Mouse (Mus musculus): ENCODE measurements at regions not wholly inside any gene's neighbourhood (a gene's known extent, or its start where the extent isn't known, plus 50 kb on each side); places are given as distances from the start of the nearest gene placed in this dataset.

DNA sequence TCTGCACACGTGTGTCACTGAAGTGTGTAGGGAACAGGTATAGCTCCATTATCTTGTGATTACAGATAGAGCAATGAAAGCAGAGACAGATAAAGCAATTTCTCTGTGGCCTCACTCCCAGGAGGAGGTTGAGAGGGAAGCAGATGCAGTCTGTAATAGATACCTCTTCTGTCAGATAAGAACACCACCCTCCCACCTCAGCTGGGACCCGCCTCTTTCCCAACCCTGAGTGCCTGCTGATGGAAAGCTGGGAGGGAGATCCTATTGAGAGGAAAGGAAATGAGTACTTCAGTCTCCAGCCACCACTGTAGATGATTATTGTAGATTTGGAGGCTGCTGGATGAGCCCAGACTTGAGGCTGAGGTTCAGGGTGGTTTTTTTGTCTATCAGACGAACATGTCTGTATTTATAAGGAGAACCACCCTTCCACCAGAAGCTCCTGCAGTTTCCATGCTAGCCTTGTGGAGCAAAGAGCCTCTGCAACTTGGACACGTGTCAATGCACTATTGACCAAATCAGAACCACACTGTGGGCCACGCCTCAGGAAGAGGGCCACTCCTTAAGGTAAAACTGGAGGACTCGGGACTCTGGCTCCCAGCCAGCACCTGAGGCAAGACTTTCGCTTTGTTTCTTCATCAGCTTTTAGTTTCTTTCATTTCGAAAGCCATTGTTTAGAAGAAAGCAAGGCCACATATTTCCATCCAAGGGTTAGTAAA is 55.3 kb upstream of the Plekha5 start:
- DNase-seq (ENCODE audit: low spot score): peak; percentile 24

DNA sequence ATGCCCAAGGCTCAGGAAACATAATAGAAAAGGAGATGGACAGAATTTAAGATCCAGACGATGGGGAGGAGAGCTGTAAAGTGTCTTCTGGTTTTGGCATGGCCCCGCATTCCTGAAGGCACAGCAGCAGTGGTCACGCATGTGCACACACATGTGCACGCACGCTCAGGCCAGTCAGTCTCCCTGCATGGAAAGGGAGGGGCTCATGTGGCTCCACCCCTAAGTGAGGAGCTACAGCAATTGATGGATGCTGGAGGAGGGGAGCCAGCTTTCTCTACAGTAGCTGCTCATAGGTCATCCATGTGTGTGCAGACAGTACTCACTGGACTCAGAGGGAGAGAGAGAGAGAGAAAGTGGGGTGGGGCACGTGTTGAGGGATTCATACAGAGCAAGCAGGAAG is 56.6 kb upstream of the Plekha5 start:
- DNase-seq (ENCODE audit: low spot score): no peak

DNA sequence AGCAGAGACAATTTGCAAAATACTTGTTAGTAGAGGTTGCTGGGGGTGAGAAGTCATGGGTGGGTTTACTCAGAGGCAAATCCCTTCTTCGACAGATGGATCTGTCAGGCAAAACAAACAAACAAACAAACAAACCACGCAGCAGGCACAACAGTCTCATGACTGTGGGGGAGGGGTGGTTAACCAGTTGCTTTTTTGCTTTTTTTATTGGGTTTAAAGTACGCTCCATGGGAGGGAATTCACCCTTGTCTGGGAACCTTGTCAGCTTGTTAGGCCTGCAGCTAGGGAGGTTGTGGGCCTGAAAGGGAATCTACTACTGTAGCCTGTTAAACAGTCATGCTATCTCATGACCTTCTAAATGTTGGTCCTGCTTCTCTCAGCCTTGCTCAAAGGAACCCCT is 57.1 kb upstream of the Plekha5 start:
- DNase-seq (ENCODE audit: low spot score): no peak

DNA sequence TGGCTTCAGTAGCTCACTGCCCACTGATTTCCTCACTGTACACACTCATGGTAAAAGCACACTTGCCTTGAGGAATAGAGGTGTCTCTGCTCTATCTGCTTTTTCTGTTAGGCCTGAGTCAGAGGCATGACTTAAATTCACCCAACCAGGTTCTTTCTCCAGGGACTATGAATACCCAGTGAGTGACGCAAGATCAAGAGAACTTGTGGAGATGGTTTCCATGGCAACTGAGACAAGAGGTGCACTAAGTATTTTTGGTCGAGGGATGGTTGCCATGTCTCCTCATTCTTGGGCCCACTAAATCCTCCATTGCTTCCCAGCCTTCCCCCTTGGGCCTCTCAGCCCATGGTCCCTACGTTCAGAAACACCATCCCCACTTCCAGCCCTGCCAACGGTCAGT is 62.9 kb upstream of the Plekha5 start:
- no peak for DNase-seq (ENCODE audit: low spot score)

DNA sequence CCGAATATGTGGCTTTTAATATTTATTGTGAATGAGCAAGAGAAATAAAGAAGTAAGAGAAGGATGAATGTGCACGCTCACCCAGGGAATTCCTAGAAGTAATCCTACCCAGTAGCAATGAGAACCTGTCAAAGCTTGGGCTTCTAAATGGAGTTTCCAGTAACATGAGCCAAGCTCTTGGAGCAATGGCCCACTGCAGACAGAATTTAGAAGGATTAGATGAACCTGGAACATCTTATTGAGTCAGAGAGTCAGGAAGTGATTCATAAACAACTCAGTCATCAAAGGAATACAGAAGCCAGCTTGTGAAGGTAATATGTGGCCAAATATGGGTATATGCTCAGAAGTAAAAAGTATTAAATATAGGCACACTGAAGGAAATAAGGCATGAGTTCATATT is 66.0 kb upstream of the Plekha5 start:
- DNase-seq (ENCODE audit: low spot score): no peak

DNA sequence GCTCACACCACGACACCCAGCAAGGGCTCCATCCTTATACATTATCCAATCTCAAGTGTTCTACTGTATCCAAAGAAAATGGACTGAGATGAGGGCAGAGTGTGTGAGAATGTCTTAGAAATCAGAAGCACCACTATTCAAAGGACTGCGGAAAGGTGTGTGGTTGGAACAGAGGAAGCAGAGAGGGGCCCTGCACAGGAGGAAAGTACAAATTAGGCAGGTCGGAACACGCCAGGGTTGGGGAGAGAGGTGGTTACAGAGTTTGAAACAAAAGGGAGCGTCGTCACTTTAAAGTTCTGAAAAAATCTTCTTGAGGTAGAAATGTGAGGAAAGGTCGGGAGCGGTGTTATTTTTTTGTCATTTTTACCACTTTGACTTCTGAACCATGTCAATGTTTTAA is 66.6 kb upstream of the Plekha5 start:
- DNase-seq (ENCODE audit: low spot score): no peak

DNA sequence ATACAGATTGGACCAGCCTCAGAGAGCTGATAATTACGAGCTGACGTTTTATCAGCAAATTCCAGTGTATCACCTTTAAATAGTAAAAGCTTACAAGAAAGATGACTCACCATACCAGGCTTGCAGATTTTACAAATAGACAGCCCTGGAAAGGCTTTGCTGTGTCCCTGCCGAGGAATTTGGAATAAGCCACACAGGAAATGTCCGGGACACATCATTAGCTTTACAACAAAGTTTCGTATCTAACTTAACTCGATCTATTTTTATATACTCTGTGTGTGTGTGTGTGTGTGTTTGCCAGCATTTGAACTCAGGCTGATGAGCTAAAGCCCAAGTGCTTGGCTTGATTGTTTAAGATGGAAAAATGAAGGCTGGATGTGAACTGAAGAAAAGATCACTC is 69.8 kb upstream of the Plekha5 start:
- no peak for DNase-seq (ENCODE audit: low spot score)

DNA sequence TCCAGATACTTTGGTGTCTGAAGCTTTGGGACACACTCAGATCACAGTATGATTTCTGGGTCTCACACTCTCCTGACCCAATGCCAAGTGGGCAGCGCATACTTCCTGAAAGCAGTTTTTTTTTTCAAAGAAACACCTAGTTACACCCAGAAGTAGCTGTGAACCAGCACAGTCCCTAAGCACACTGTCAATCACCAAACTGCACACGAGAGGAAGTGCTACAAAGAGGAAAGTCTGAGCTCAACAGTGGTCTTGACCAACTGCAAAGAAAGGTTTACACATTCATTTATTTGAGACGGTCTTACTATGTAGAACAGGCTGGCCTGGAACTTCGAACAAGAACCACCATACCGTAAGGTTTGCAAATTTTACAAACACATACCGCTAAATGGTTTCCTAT is 70.2 kb upstream of the Plekha5 start:
- no peak for DNase-seq (ENCODE audit: low spot score)

DNA sequence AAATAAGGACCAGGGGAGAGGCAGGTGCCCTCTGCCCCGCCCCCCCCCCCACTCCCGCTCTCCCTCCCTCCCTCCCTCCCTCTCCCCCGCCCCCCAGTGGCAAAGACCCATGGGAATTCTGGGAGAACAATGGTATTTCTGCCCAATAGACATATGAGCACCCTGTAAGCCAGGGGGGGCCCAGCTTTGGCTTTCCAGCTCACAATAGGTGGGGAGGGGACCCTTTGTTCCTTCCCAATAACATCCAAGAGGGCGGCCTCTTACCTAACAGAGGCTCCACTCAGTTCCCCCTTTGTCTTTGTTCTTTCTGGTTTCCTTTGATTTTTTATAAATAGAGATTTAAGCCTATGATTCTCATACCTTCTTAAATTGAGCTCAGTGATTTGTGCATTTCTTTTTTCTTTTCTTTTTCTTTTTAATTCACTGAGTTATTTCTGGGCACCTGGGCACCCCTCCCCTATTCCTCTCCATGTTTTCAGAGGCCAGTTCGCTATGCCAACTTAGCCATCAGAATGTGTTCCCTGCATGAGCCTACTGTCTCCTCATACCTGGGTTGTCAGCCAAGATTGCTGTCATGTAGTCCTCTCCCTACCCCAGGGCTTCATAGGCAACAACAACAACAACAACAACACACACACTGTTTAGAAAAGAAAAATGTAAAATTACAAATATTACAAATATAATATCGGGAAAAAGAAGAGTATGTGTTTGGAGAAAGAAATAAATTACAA is 72.3 kb upstream of the Plekha5 start:
- no peak for DNase-seq (ENCODE audit: low spot score)

DNA sequence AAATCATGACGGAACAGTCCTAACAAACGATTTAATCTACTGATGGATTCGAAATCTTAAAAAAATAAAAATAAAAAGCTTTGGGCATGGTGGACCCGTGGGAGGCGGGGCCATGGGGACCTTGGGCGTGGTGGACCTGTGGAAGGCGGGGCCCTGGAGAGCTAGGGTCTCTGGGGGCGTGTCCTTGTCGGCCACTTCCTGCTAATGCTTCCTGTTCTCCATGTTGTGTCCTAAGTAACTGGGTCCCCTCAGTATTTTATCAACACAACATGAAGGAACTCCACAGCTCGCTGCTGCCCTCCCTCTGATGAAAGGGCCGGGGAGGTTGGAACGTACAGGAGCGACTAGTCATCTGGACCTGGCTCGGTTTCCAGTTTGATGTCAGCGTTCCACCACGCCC is 75.3 kb upstream of the Plekha5 start:
- no peak for DNase-seq (ENCODE audit: low spot score)

DNA sequence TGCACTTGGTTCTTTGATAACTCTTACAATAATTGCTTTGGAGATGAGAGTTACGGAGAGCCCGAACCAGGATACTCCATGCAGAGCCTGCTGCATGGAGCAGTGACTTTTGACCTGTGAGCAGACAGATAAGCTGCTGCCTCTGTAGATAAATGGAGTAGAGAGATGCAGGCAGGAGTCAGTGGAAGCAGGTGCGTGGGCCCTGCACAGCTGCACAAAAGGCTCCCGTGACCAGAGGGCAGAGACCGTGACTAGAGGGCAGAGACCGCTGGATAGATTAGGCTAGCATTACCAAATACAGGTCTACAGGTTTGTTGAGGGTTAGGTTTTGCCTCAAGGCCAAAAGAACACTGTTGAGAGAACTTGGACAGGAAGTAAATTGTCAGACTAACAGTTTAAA is 76.9 kb upstream of the Plekha5 start:
- DNase-seq (ENCODE audit: low spot score): no peak

DNA sequence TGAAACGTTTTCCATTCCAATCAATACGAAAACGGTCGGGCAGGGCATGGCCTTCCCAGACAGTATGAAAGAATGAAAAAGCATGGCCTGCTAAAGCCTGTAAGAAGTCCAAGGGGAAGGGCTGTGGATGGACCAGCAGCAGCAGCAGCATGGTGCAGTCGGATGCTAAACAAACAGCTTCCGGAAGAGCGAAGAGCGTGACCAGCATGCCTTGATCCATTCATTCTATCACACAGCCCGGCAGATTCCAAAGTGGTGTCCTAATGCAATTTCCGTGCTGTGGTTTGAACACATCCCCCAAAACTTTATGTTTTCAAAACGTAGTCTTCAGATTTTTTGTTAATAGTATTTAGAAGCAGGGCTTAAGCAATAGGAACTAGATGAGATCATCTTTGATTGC is 80.2 kb upstream of the Plekha5 start:
- DNase-seq (ENCODE audit: low spot score): no peak

DNA sequence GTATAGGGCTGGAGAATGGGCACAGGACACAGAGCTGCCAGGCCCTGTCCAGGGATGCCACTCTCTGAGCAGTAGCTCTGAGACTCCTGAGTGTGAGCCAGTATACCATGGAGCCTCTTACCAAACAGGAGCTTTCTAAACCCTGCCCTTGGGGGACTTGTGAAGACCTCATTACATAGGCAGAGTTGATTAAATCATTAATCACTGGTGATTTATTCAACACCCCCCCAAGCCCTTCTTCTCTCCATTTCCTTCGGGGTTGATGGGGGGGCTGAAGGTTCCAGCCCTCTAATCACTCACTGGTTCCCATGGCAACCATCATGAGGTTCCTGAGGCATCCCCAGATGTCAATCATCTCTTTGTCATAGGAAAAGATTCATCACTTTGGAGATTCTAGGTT is 81.0 kb upstream of the Plekha5 start:
- no peak for DNase-seq (ENCODE audit: low spot score)

DNA sequence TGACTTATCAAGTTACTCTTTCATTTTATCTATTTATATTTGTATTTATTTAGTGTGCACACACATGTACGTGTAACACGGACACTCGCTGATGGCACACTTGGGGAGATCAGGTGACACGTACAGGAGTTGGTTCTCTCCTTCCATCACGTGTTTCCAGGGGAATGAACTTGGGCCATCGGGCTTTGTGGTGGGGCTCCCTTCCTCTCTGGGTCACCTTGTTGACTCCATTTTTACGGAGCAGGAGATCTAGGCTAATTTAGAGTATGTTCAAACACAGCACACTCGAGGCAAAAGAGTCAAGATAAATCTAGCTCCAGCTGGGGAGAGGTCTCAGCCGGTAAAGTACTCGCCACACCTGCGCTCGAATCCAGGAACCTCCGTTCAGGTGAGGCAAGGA is 84.1 kb upstream of the Plekha5 start:
- no peak for DNase-seq (ENCODE audit: low spot score)

DNA sequence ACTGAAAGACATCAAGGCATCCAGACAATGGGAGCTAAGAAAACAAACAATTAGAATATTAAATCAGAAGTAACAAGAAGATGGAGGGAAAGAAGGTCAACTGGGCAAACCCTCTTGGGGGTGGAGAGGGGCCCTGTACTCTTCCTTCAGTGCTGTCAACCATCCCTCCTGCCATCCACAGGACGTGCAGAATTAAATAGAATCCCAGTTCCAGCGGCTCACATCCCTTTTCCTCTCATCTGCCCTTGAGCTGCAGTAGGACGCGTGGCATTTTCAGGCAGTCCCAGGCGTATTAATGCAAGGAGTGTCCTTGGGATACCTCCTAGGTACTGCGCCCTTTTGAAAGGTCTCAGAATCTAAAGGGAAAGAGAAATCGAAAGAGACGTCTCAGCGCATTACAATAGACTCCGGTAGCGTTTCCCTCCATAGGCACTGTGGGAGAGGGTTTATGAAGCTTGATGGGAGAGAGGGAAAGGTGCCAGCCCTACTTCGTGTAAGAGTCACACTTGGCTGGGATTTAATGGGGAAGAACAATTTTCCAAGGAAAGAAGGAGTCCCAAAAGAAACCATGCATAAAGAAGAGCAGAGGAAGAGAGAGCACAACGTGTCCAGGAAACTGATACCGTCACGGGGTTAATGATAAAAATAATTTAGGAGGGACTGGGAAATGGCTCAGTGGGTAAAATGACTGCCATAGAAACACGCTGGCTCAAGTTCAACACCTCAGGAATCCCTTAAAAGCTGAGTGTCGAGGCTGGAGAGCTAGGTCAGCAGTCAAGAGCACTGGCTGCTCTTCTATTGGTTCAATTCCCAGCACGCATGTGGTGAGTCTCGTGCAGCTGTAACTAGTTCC is 85.7 kb upstream of the Plekha5 start:
- DNase-seq (ENCODE audit: low spot score): no peak

DNA sequence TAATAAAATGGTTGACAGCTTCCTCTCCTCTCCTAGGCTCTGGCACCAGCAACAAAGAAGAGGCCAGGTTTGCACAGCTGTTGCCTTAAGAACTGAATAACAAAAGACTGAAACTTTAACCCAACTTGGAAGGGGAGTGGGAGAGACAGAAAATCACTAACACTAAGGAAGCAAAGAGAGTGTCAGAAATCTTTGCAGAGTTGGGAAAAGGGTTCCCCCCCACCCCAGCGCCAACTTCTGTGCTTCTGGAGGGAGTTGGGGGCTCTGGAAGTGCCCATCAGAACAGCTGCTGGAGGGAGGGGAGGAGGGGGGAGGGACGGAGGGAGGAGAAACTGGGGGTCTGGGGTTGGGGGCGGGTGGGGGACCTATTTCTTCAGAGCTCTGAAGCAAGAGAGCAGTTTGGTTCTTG is 86.8 kb upstream of the Plekha5 start:
- DNase-seq (ENCODE audit: low spot score): no peak

DNA sequence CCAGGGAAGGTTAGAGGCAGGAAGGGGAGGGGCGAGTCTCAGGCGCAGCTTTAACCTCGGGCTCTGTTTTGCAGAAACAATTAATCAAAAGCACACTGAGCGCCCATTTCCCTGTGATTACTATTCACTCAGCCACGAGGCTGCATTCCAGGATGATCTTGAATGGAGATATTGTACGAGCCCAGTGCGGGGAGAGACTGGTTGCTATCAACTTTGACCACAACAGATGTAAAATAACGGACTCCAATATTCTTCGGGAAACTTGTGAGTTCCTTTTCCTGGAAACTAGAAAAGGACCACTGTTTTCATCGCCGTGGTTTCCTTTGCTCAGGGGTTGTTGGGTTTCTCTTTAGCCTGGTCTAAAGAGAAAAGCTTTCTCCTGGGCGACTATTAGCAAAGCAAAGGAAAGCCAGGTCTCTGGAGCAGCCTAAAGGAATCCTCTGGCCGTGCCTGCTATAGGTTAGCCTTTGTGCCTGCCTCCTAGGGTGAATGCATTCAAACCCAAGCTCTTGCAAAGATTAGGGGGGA is 87.4 kb upstream of the Plekha5 start:
- DNase-seq (ENCODE audit: low spot score): no peak

DNA sequence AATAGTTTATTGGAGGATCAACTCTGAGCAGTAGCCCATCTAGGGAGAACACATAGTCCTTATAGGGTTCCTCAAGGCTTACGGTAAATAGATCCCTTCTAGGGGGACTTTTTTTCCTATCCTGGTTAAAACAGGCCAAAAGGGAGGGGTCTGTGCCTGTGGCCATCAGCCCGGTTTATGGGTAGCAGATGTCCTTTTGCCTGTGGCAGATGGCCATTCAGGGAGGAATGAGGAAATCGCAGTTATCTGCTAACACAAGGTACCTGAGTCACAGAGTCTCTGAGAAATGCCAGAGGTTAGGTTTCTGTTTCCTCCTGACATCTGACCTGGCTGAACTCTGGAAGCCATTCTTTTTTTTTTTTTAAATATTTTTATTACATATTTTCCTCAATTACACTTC is 90.5 kb upstream of the Plekha5 start:
- no peak for DNase-seq (ENCODE audit: low spot score)

DNA sequence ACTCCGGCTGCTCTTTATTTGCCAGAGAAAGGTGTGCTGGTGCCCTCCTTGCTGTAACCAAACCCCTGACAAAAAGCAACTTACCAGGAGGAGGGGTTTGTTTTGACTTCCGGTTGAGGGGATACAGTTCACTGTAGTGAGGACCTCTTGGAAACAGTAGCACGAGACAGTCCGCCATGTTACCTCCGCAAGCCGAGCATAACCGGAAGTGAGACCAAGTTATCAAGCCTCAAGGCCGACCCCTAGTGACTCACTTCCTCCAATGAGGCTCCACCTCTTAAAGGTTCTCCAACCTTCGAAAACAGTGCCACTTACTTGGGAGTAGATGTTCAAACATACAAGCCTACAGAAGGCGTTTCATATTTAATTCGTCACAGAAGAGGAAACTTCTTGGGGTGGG is 115.2 kb upstream of the Plekha5 start:
- DNase-seq (ENCODE audit: low spot score): no peak

DNA sequence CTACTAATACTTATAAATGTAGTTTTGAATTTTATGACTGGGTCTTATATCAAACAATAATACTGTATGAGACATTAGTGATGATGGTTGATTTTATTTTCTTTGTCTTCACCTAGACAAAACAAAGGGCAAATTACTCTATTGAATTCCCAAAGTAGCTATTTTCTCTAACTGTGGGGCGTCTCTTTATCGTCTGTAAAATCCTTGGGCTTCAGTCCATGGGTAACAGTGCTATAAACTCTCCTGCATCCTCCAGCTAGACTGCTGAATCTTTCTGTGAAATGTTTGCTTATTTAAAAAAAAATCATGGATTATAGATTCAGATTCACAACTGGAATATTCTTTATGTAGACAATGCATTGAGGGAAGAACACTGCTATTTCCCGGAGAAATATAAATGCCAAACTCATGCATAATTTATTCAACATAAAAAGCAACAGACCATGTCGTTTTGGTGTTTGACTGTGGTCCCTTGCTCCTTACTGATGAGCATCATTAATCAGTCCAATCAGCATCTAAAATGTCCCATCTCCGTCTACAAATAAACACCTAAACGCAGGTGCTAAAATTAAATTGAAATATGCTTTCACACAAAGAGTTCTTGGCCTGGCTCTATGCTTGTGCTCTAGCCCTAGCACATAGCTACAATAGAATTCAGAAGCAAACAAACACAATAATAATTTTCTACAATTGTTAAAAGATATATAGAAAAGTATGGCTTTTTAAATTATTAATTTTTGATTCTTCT is 116.9 kb upstream of the Plekha5 start:
- DNase-seq (ENCODE audit: low spot score): no peak

DNA sequence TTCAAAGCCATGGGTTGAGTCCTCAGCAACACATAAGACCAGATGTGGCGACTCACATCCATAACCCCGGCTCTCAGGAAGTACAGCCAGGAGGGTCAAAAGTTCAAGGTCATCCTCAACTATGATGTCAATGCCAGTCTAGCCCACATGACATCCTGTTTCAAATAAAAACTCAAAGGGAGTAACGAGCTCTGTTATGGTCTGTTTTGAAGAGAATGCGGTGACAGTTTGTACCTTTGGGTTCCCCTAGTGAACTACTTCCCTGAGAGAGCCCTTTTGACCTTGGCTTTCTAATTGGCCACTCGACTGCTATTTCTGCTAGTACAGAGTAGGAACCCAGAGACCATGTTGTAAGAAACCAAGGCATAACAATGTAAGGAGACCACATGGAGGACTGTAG is 119.7 kb upstream of the Plekha5 start:
- no peak for DNase-seq (ENCODE audit: low spot score)

All from ovary, postnatal 36 days (tissue).